Mouse (Mus musculus) heart, adult 2 months (tissue): ENCODE results near the gene Krt8.

Experiments
- CTCF ChIP-seq: fragments of 200-600 bp; IDR thresholded peaks from 2 replicates; pipeline ENCODE4 v1.8.1; 2022; ENCODE audit warnings: antibody characterized with exemption, mild to moderate bottlenecking, moderate library complexity
- EP300 ChIP-seq: fragments of 200-500 bp; IDR thresholded peaks from 2 replicates; pipeline ENCODE4 v1.6.1; 2011; ENCODE audit warnings: low read depth, low read length, control low read depth; ENCODE audit not compliant: insufficient read depth

GRCm38 (mm10) chr15:101995484-101996236, 8.6 kb downstream of the Krt8 start:
- TF ChIP-seq CTCF (no peak), EP300 (no peak)
